Mouse (Mus musculus) testis, postnatal 14 days (tissue): ENCODE data around the gene Cd81.

Experiments
- DNase-seq: peaks from one replicate; pipeline ENCODE4 v3.0.0; 2021; ENCODE audit warnings: low spot score

The Cd81 gene

GRCm38 (mm10) chr7:143070506-143071070 is 18.0 kb downstream of the Cd81 start:
- DNase-seq = no peak

- DNase-seq = no peak
Measured at GRCm38 (mm10) chr7:143072605-143073004, 20.1 kb downstream of the Cd81 start.

- no peak for DNase-seq
Measured at GRCm38 (mm10) chr7:143073086-143073485, 20.5 kb downstream of the Cd81 start.

- no peak for DNase-seq
Measured at GRCm38 (mm10) chr7:143075394-143075793, 22.9 kb downstream of the Cd81 start.

- DNase-seq = no peak
Measured at GRCm38 (mm10) chr7:143077351-143077750, 24.8 kb downstream of the Cd81 start.

GRCm38 (mm10) chr7:143082024-143082423 is 29.5 kb downstream of the Cd81 start:
- no peak for DNase-seq

- no peak for DNase-seq
Measured at GRCm38 (mm10) chr7:143083708-143084107, 31.2 kb downstream of the Cd81 start.

- DNase-seq = peak; percentile 43
Measured at GRCm38 (mm10) chr7:143086366-143086765, 33.8 kb downstream of the Cd81 start.

- no peak for DNase-seq
Measured at GRCm38 (mm10) chr7:143087070-143087579, 34.6 kb downstream of the Cd81 start.

GRCm38 (mm10) chr7:143093847-143094246 is 41.3 kb downstream of the Cd81 start:
- DNase-seq = no peak

- peak; percentile 27 for DNase-seq
Measured at GRCm38 (mm10) chr7:143094592-143095553, 42.3 kb downstream of the Cd81 start, which contains the start of gene Trpm5. Gene Trpm5 (minus strand): TSS chr7:143094642.

GRCm38 (mm10) chr7:143095554-143095907 is 43.0 kb downstream of the Cd81 start:
- DNase-seq = no peak

GRCm38 (mm10) chr7:143100759-143101158 is 48.2 kb downstream of the Cd81 start:
- no peak for DNase-seq

GRCm38 (mm10) chr7:143105258-143105897 is 52.8 kb downstream of the Cd81 start:
- DNase-seq = peak; percentile 31

GRCm38 (mm10) chr7:143106062-143106461 is 53.5 kb downstream of the Cd81 start, which contains the start of gene Kcnq1:
Gene Kcnq1 (plus strand): TSS chr7:143106362.
- DNase-seq = no peak

GRCm38 (mm10) chr7:143106672-143107465 is 54.3 kb downstream of the Cd81 start:
- DNase-seq = peak; percentile 35

GRCm38 (mm10) chr7:143108200-143108599 is 55.7 kb downstream of the Cd81 start:
- no peak for DNase-seq

- DNase-seq = no peak
Measured at GRCm38 (mm10) chr7:143108996-143109660, 56.6 kb downstream of the Cd81 start.

- no peak for DNase-seq
Measured at GRCm38 (mm10) chr7:143109696-143110095, 57.2 kb downstream of the Cd81 start.

- DNase-seq = no peak
Measured at GRCm38 (mm10) chr7:143110803-143111202, 58.3 kb downstream of the Cd81 start.

GRCm38 (mm10) chr7:143111719-143112118 is 59.2 kb downstream of the Cd81 start:
- no peak for DNase-seq
